Mouse (Mus musculus) hindbrain, embryonic 13.5 days (tissue): ENCODE measurements at regions not wholly inside any gene's neighbourhood (a gene's known extent, or its start where the extent isn't known, plus 50 kb on each side); places are given as distances from the start of the nearest gene placed in this dataset.

Experiments
- ATAC-seq: fragments of 200-750 bp; cut with Nextera tagmentation; 2 replicates; pipeline ENCODE4 v1.8.0; 2017; ENCODE audit warnings: moderate TSS enrichment; ENCODE audit not compliant: low FRiP score
- H3K27ac ChIP-seq: fragments of 300-500 bp; sonication (generic); 2 replicates; pipeline ENCODE4 v1.5.1; 2015; ENCODE audit warnings: inconsistent platforms, mild to moderate bottlenecking, moderate library complexity
- H3K27me3 ChIP-seq: fragments of 300-500 bp; sonication (generic); 2 replicates; pipeline ENCODE4 v1.6.1; 2015; ENCODE audit warnings: mild to moderate bottlenecking, inconsistent platforms
- H3K36me3 ChIP-seq: fragments of 300-500 bp; sonication (generic); 2 replicates; pipeline ENCODE4 v1.6.1; 2015; ENCODE audit warnings: mild to moderate bottlenecking, inconsistent platforms
- H3K4me1 ChIP-seq: fragments of 300-500 bp; sonication (generic); replicated peaks from 2 replicates; pipeline ENCODE4 v1.6.1; 2015; ENCODE audit warnings: inconsistent platforms
- H3K4me2 ChIP-seq: fragments of 300-500 bp; sonication (generic); 2 replicates; pipeline ENCODE4 v1.6.1; 2015; ENCODE audit warnings: inconsistent platforms, mild to moderate bottlenecking, moderate library complexity
- H3K4me3 ChIP-seq: fragments of 300-500 bp; sonication (generic); 2 replicates; pipeline ENCODE4 v1.5.1; 2015; ENCODE audit warnings: mild to moderate bottlenecking, inconsistent platforms
- H3K9ac ChIP-seq: fragments of 300-500 bp; sonication (generic); 2 replicates; pipeline ENCODE4 v1.6.1; 2015; ENCODE audit warnings: mild to moderate bottlenecking, inconsistent platforms
- H3K9me3 ChIP-seq: fragments of 300-500 bp; sonication (generic); 2 replicates; pipeline ENCODE4 v1.6.1; 2016; ENCODE audit warnings: inconsistent platforms
- WGBS: fragments of 180-500 bp; shearing (Covaris S2); methylation state at CpG from one replicate; pipeline ENCODE4 v1.1.7; 2015; 5-methylcytosine and 5-hydroxymethylcytosine counted together

GRCm38 (mm10) chr11:111904086-111904485 lies 838.1 kb downstream of the Kcnj2 start:
- no peak overlapping the region for H3K4me2 ChIP-seq
- ATAC-seq, result no peak
- H3K27me3 ChIP-seq, result no peaks in the 10 kb centered on the region
- no peak overlapping the region for H3K27ac ChIP-seq
- no peaks in the 10 kb centered on the region for H3K4me1 ChIP-seq
- H3K9ac ChIP-seq, result no peak overlapping the region
- WGBS, result 81% methylated on average over 4 of the region's 4 CpGs
- no peaks in the 10 kb centered on the region for H3K9me3 ChIP-seq
- no peaks in the 10 kb centered on the region for H3K36me3 ChIP-seq
- H3K4me3 ChIP-seq, result no peak overlapping the region

- no peaks in the 10 kb centered on the region for H3K9me3 ChIP-seq
- ATAC-seq, result no peak
- H3K9ac ChIP-seq, result no peak overlapping the region
- H3K4me2 ChIP-seq, result no peak overlapping the region
- no peak overlapping the region for H3K27ac ChIP-seq
- no peaks in the 10 kb centered on the region for H3K27me3 ChIP-seq
- WGBS, result 92% methylated on average over 8 of the region's 8 CpGs
- no peaks in the 10 kb centered on the region for H3K4me1 ChIP-seq
- no peak overlapping the region for H3K4me3 ChIP-seq
- H3K36me3 ChIP-seq, result no peaks in the 10 kb centered on the region
Measured at GRCm38 (mm10) chr11:111913891-111914290, 847.9 kb downstream of the Kcnj2 start.

- no peaks in the 10 kb centered on the region for H3K36me3 ChIP-seq
- H3K9me3 ChIP-seq, result no peaks in the 10 kb centered on the region
- no peaks in the 10 kb centered on the region for H3K27me3 ChIP-seq
- no peak for ATAC-seq
- H3K4me1 ChIP-seq, result peaks cover 7% of the 10 kb centered on the region; the same call in 1 of the 2 replicates
- H3K4me3 ChIP-seq, result no peak overlapping the region
- 85% methylated on average over 1 of the region's 1 CpGs for WGBS
- no peak overlapping the region for H3K9ac ChIP-seq
- H3K27ac ChIP-seq, result no peak overlapping the region
- H3K4me2 ChIP-seq, result no peak overlapping the region
Measured at GRCm38 (mm10) chr11:111926336-111926735, 855.7 kb upstream of the Sox9 start.

GRCm38 (mm10) chr11:111929366-111929765 lies 852.7 kb upstream of the Sox9 start:
- Histone ChIP-seq H3K4me2 (no peak overlapping the region), H3K9ac (0 out of 2 replicates have a peak overlapping the region, but pooled peaks have one; percentile 14), H3K27me3 (no peaks in the 10 kb centered on the region), H3K27ac (0 out of 2 replicates have a peak overlapping the region, but pooled peaks have one; percentile 2), H3K36me3 (no peaks in the 10 kb centered on the region), H3K4me3 (no peak overlapping the region), H3K4me1 (peaks cover 7% of the 10 kb centered on the region; the same call in 1 of the 2 replicates), H3K9me3 (no peaks in the 10 kb centered on the region)
- no peak for ATAC-seq
- 40% methylated on average over 10 of the region's 10 CpGs for WGBS

DNA sequence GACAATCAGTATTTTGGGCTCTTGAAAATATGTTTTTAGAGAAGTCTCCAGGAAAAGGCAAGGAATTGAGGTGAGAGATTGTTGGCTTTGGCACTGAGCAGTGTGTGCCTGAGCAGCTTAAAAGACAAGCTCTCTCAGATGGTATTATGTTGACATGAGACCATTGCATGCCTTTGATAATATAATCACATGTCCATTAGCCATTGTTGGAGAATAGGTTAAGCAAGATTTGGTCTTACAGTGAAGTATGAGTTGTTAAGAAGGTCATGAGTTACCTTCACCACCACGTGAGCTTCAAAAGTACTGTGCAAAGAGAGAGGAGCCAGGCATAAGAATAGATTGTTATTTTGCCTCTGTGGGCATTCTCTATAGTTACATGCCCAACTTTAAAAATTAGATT lies 850.0 kb upstream of the Sox9 start:
- 90% methylated on average over 1 of the region's 1 CpGs for WGBS
- H3K4me2 ChIP-seq, result no peak overlapping the region
- H3K4me3 ChIP-seq, result no peak overlapping the region
- no peak overlapping the region for H3K9ac ChIP-seq
- H3K4me1 ChIP-seq, result peaks cover 7% of the 10 kb centered on the region; the same call in 1 of the 2 replicates
- H3K27ac ChIP-seq, result no peak overlapping the region
- no peaks in the 10 kb centered on the region for H3K27me3 ChIP-seq
- no peaks in the 10 kb centered on the region for H3K9me3 ChIP-seq
- no peaks in the 10 kb centered on the region for H3K36me3 ChIP-seq
- ATAC-seq, result no peak

DNA sequence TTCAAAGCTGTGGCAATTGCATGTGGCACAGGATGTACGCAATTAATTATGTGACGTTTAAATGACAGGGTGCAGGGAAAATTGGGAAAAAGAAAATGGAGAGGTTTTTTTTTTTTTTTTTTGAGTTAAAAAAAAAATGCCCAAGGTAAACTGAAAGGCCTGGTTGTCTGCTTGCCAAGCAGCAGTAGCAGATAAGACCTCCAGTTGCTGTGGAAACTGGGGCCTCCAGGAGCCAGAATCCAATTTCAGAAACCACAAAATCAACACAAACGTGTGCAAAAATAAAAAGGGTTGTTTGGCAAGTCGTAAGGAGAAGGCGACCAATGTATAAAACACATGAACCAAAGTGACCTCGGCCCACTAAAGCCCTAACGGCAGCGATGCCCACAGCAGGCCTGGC lies 837.7 kb upstream of the Sox9 start:
- H3K27me3 ChIP-seq, result no peaks in the 10 kb centered on the region
- no peak overlapping the region for H3K9ac ChIP-seq
- H3K4me3 ChIP-seq, result no peak overlapping the region
- no peak for ATAC-seq
- H3K27ac ChIP-seq, result no peak overlapping the region
- 0 out of 2 replicates have a peak, but pooled peaks cover 9% of the 10 kb centered on the region for H3K4me1 ChIP-seq
- no peaks in the 10 kb centered on the region for H3K36me3 ChIP-seq
- no peak overlapping the region for H3K4me2 ChIP-seq
- H3K9me3 ChIP-seq, result no peaks in the 10 kb centered on the region
- 65% methylated on average over 8 of the region's 8 CpGs for WGBS

DNA sequence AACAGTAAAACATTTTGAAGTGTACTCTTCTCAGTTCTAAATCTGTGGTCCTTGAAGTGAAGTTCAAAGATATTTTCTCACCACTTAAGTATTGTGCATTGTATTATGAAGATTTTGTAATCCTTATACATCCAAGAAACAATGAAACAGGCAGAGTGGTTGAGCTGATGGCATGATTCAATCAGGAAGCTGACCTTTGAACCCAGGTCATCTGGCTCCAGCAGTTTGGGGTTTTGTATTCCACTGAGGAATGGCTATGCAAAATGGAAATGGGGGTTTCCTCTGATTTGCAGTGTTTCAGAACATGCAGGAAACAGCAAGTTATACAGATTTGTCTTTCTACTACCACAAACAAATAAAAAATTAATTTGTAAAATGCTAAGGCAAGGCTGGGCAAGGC lies 836.2 kb upstream of the Sox9 start:
- H3K36me3 ChIP-seq, result no peaks in the 10 kb centered on the region
- H3K27me3 ChIP-seq, result no peaks in the 10 kb centered on the region
- no peak overlapping the region for H3K4me3 ChIP-seq
- H3K9ac ChIP-seq, result no peak overlapping the region
- H3K9me3 ChIP-seq, result no peaks in the 10 kb centered on the region
- 0 out of 2 replicates have a peak, but pooled peaks cover 9% of the 10 kb centered on the region for H3K4me1 ChIP-seq
- H3K4me2 ChIP-seq, result no peak overlapping the region
- no peak overlapping the region for H3K27ac ChIP-seq
- no peak for ATAC-seq

- 0 out of 2 replicates have a peak, but pooled peaks cover 9% of the 10 kb centered on the region for H3K4me1 ChIP-seq
- ATAC-seq, result no peak
- H3K27me3 ChIP-seq, result no peaks in the 10 kb centered on the region
- no peaks in the 10 kb centered on the region for H3K9me3 ChIP-seq
- H3K27ac ChIP-seq, result no peak overlapping the region
- no peak overlapping the region for H3K4me3 ChIP-seq
- no peak overlapping the region for H3K4me2 ChIP-seq
- 79% methylated on average over 6 of the region's 6 CpGs for WGBS
- H3K9ac ChIP-seq, result no peak overlapping the region
- no peaks in the 10 kb centered on the region for H3K36me3 ChIP-seq
Measured at GRCm38 (mm10) chr11:111947671-111948070, 834.4 kb upstream of the Sox9 start.

GRCm38 (mm10) chr11:111953421-111953820 lies 828.6 kb upstream of the Sox9 start:
- Histone ChIP-seq H3K4me1 (no peaks in the 10 kb centered on the region), H3K27me3 (no peaks in the 10 kb centered on the region), H3K27ac (no peak overlapping the region), H3K9ac (no peak overlapping the region), H3K9me3 (no peaks in the 10 kb centered on the region), H3K4me3 (no peak overlapping the region), H3K4me2 (no peak overlapping the region), H3K36me3 (no peaks in the 10 kb centered on the region)
- no peak for ATAC-seq
- 81% methylated on average over 5 of the region's 5 CpGs for WGBS

DNA sequence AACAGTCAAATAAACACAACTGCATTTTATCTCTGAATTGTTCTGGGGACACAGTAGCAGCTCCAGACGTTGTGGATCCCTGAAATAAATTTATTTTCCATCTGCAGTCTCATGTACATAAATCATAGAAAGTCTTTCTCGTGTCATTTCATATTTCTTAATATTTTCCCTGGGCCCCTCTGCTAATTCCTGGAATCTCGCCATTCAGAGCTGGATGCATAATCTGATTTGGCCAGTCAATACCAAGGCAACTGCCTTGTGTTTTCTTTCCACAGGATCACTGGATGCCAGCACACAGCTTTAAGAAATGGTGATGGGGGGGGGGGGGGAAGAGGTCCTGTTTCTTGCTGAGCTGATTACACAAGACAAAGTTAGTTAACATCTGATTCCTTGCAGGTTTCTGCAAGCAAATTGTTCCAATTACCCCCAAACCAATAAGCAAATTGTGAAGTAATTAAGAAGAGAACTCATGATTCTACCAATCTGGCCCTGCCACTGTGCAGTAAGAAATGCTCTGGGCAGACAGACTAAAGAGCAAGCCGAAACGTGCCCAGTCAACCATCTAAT lies 824.2 kb upstream of the Sox9 start:
- no peaks in the 10 kb centered on the region for H3K9me3 ChIP-seq
- 71% methylated on average over 5 of the region's 5 CpGs for WGBS
- peaks cover 6% of the 10 kb centered on the region; the same call in 1 of the 2 replicates for H3K4me1 ChIP-seq
- no peak overlapping the region for H3K4me3 ChIP-seq
- no peaks in the 10 kb centered on the region for H3K27me3 ChIP-seq
- H3K4me2 ChIP-seq, result no peak overlapping the region
- H3K9ac ChIP-seq, result no peak overlapping the region
- ATAC-seq, result no peak
- H3K27ac ChIP-seq, result no peak overlapping the region
- no peaks in the 10 kb centered on the region for H3K36me3 ChIP-seq

DNA sequence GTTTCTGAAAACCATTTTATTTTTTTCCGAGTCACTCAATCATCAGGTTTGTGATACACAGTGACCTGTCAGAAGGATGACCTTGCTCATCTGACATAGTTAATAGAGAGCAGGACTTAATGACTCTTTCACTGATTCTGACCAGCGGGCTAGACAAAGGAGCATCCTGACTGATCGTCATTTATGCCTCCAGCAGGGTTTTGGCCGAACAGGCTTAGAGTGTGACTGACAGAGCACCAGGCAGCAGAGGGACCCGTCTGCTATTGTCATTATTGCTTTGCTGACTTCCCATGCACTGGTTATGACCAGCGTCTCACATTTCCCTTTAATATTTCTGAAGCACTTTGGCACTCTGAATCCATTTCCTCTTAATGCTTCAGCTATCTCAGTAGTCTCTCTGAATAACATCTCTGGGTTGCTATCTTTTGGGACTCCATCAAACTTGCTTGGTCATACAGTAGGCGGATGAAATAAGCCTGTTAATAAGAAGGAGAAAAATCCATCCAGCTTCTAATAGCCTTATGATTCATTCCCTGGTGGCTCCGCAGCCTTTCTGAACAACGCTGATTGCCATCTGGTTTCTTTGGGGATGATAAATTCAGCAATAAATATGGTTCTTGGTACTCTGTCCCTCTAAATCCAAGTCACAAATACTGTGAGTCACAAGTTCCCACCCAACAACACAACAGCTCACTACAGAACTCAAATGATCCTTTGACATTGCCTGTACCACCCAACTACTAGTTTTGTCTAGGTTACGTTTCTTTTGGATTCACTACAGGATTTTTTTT lies 820.8 kb upstream of the Sox9 start:
- Histone ChIP-seq H3K9me3 (no peaks in the 10 kb centered on the region), H3K36me3 (no peaks in the 10 kb centered on the region), H3K4me3 (no peak overlapping the region), H3K9ac (no peak overlapping the region), H3K4me2 (no peak overlapping the region), H3K27ac (0 out of 2 replicates have a peak overlapping the region, but pooled peaks have one; percentile 0), H3K4me1 (peaks cover 6% of the 10 kb centered on the region; the same call in 1 of the 2 replicates), H3K27me3 (no peaks in the 10 kb centered on the region)
- no peak for ATAC-seq
- 33% methylated on average over 10 of the region's 10 CpGs for WGBS

- ATAC-seq, result no peak
- Histone ChIP-seq H3K9ac (no peak overlapping the region), H3K4me3 (no peak overlapping the region), H3K4me2 (no peak overlapping the region), H3K36me3 (no peaks in the 10 kb centered on the region), H3K27ac (0 out of 2 replicates have a peak overlapping the region, but pooled peaks have one; percentile 0), H3K9me3 (no peaks in the 10 kb centered on the region), H3K4me1 (peaks cover 6% of the 10 kb centered on the region; the same call in 1 of the 2 replicates), H3K27me3 (no peaks in the 10 kb centered on the region)
- 59% methylated on average over 2 of the region's 2 CpGs for WGBS
Measured at GRCm38 (mm10) chr11:111961846-111962245, 820.2 kb upstream of the Sox9 start.

DNA sequence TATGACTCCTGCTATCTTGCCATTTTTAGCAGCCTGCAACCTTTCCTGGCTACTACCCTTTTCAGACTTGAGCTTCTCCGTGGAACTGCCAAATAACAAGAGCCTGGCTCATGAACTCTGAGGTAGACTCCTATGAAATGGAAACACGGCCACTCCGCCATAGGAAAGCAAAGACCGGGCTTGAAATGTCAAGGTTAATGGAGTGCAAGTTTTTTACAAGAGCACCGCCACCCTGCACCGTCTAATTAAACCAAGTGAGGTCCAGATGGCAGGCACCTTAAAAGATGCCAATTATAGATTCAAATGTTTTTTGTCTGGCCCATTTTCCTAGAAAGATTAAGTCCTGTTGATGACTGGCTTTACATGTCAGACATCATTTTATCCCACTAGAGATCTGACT lies 818.0 kb upstream of the Sox9 start:
- Histone ChIP-seq H3K9ac (no peak overlapping the region), H3K4me1 (peaks cover 6% of the 10 kb centered on the region; the same call in 1 of the 2 replicates), H3K4me2 (no peak overlapping the region), H3K4me3 (no peak overlapping the region), H3K9me3 (no peaks in the 10 kb centered on the region), H3K36me3 (no peaks in the 10 kb centered on the region), H3K27ac (no peak overlapping the region), H3K27me3 (no peaks in the 10 kb centered on the region)
- 65% methylated on average over 6 of the region's 6 CpGs for WGBS
- ATAC-seq, result no peak
